Mouse (Mus musculus) cerebral cortex, adult 2 months (tissue): ENCODE data around the gene Olfr658.

Experiments used
- whole genome bisulfite sequencing: fragments of 180-500 bp; shearing (Covaris S2); methylation state at CpG from one replicate; pipeline ENCODE4 v1.1.7; 2018; 5-methylcytosine and 5-hydroxymethylcytosine counted together

Gene Olfr658

GRCm38 (mm10) chr7:104646841-104647482 lies at the start of gene Olfr658:
TSS of gene Olfr658 (minus strand) at chr7:104647305.
- WGBS, result 26% methylated on average over 22 of the region's 22 CpGs

- WGBS, result 97% methylated on average over 2 of the region's 2 CpGs
These were observed 39.1 kb upstream of the Olfr658 start, which contains the start of gene Olfr661 for GRCm38 (mm10) chr7:104686201-104686600. TSS of gene Olfr661 (plus strand) at chr7:104686501.

GRCm38 (mm10) chr7:104666453-104666852 lies 19.3 kb upstream of the Olfr658 start, which contains the start of gene Olfr659:
TSS of gene Olfr659 (plus strand) at chr7:104666753.
- 90% methylated on average over 3 of the region's 3 CpGs for WGBS

GRCm38 (mm10) chr7:104624494-104624893 lies 22.6 kb downstream of the Olfr658 start, which contains the start of gene Olfr657:
TSS of gene Olfr657 (plus strand) at chr7:104624794.

GRCm38 (mm10) chr7:104613655-104614054 lies 33.5 kb downstream of the Olfr658 start, which contains the start of gene Olfr656:
TSS of gene Olfr656 (plus strand) at chr7:104613955.
- WGBS, result 78% methylated on average over 4 of the region's 4 CpGs

GRCm38 (mm10) chr7:104603173-104603572 lies 43.9 kb downstream of the Olfr658 start:
- 4% methylated on average over 3 of the region's 3 CpGs for WGBS

GRCm38 (mm10) chr7:104601679-104602078 lies 45.4 kb downstream of the Olfr658 start, which contains the start of gene Olfr655:
TSS of gene Olfr655 (minus strand) at chr7:104601779.
- 82% methylated on average over 2 of the region's 2 CpGs for WGBS
